Mouse (Mus musculus): ENCODE results near the gene Ccnd2.

GRCm38 (mm10) chr6:127123506-127123905 is 28.5 kb downstream of the Ccnd2 start:
- TF ChIP-seq CTCF (conservative IDR thresholded peaks at IDR 0.05 in 1 of 2, IDR thresholded peaks at IDR 0.05 in 1 of 2; ENCODE audit: low read depth in 2 of 2, low read length in 2 of 2) (no peak), E2F4 (IDR thresholded peaks at IDR 0.05; ENCODE audit: insufficient replicate concordance, low read depth, low read length) (no peak), EP300 (IDR thresholded peaks at IDR 0.05; ENCODE audit: low read length) (no peak), ETS1 (conservative IDR thresholded peaks at IDR 0.05; ENCODE audit: low read depth, low read length) (no peak), POLR2A (IDR thresholded peaks at IDR 0.05; ENCODE audit: low read depth, low read length) (no peak), TCF12 (IDR thresholded peaks at IDR 0.05; ENCODE audit: low read depth, low read length) (no peak)

Data from CH12.LX (cell line).